Mouse (Mus musculus) liver, embryonic 13.5 days (tissue): ENCODE measurements around the gene Kmt2a. TPM values are rescaled to one million over a fixed set of nuclear protein-coding genes. Genes with fewer than 3 reads are reported as not detected.

Experiments
- ATAC-seq: fragments of 200-750 bp; cut with Nextera tagmentation; 2 replicates; pipeline ENCODE4 v1.8.0; 2017; ENCODE audit warnings: low read depth, mild to moderate bottlenecking, moderate number of reproducible peaks, moderate library complexity
- DNase-seq: peaks from one replicate; pipeline ENCODE4 v3.0.0; 2022
- H3K27ac ChIP-seq: fragments of 300-500 bp; sonication (generic); 2 replicates; pipeline ENCODE4 v1.5.1; 2015; ENCODE audit warnings: moderate library complexity, mild to moderate bottlenecking, inconsistent platforms
- H3K27me3 ChIP-seq: fragments of 300-500 bp; sonication (generic); 2 replicates; pipeline ENCODE4 v1.6.1; 2015; ENCODE audit warnings: mild to moderate bottlenecking, inconsistent platforms
- H3K36me3 ChIP-seq: fragments of 300-500 bp; sonication (generic); 2 replicates; pipeline ENCODE4 v1.6.1; 2015; ENCODE audit warnings: mild to moderate bottlenecking, inconsistent platforms
- H3K4me1 ChIP-seq: fragments of 300-500 bp; sonication (generic); replicated peaks from 2 replicates; pipeline ENCODE4 v1.6.1; 2015; ENCODE audit warnings: inconsistent platforms
- H3K4me2 ChIP-seq: fragments of 300-500 bp; sonication (generic); 2 replicates; pipeline ENCODE4 v1.6.1; 2015; ENCODE audit warnings: inconsistent platforms, mild to moderate bottlenecking, moderate library complexity
- H3K4me3 ChIP-seq: fragments of 300-500 bp; sonication (generic); replicated peaks from 2 replicates; pipeline ENCODE4 v1.5.1; 2015; ENCODE audit warnings: mild to moderate bottlenecking, inconsistent platforms
- H3K9ac ChIP-seq: fragments of 300-500 bp; sonication (generic); 2 replicates; pipeline ENCODE4 v1.6.1; 2015; ENCODE audit warnings: mild to moderate bottlenecking, inconsistent platforms
- H3K9me3 ChIP-seq: fragments of 300-500 bp; sonication (generic); replicated peaks from 2 replicates; pipeline ENCODE4 v1.6.1; 2016; ENCODE audit warnings: inconsistent platforms
- WGBS: fragments of 180-500 bp; shearing (Covaris S2); methylation state at CpG from one replicate; pipeline ENCODE4 v1.1.7; 2015; ENCODE audit not compliant: insufficient replicate concordance; 5-methylcytosine and 5-hydroxymethylcytosine counted together
- polyA plus RNA-seq: library from polyadenylated mRNA; unstranded; fragments of >200 nt; fragmentation: Nextera tagmentation; extraction: Ambion mirVana; gene quantifications from 2 replicates; pipeline ENCODE4 v1.2.1, GENCODE M21; 2015

Gene Kmt2a
- polyA plus RNA-seq, 1 experiment from 2014 or later: 3.8 TPM

- Histone ChIP-seq H3K9me3 (no peaks in the 10 kb centered on the region), H3K4me3 (peak overlapping the region; percentile 97), H3K4me1 (peaks cover 62% of the 10 kb centered on the region), H3K27me3 (peaks cover 8% of the 10 kb centered on the region), H3K36me3 (peaks cover 13% of the 10 kb centered on the region), H3K9ac (peak overlapping the region; percentile 93), H3K4me2 (peak overlapping the region; percentile 99), H3K27ac (peak overlapping the region; percentile 88)
- ATAC-seq: no peak
- peak; percentile 18 for DNase-seq
- under 1% methylated on average over 13 of the region's 13 CpGs for WGBS
These were observed 1.3 kb downstream of the Kmt2a start for GRCm38 (mm10) chr9:44879694-44880271.

- 12% methylated on average over 9 of the region's 9 CpGs for WGBS
- Histone ChIP-seq H3K4me3 (peak overlapping the region; percentile 97), H3K9ac (peak overlapping the region; percentile 93), H3K4me1 (peaks cover 70% of the 10 kb centered on the region), H3K36me3 (peaks cover 13% of the 10 kb centered on the region), H3K4me2 (peak overlapping the region; percentile 99), H3K9me3 (no peaks in the 10 kb centered on the region), H3K27ac (peak overlapping the region; percentile 88), H3K27me3 (peaks cover 8% of the 10 kb centered on the region)
- DNase-seq (no peak), ATAC-seq (no peak)
These were observed 2.2 kb downstream of the Kmt2a start for GRCm38 (mm10) chr9:44878776-44879500.

GRCm38 (mm10) chr9:44877686-44878085 is 3.4 kb downstream of the Kmt2a start:
- DNase-seq: no peak
- Histone ChIP-seq H3K36me3 (peaks cover 13% of the 10 kb centered on the region), H3K27ac (no peak overlapping the region), H3K4me3 (no peak overlapping the region), H3K9me3 (no peaks in the 10 kb centered on the region), H3K4me1 (peaks cover 68% of the 10 kb centered on the region), H3K9ac (no peak overlapping the region), H3K4me2 (no peak overlapping the region), H3K27me3 (0 out of 2 replicates have a peak, but pooled peaks cover 2% of the 10 kb centered on the region)
- no peak for ATAC-seq
- WGBS: 88% methylated on average over 7 of the region's 7 CpGs

- 82% methylated on average over 7 of the region's 7 CpGs for WGBS
- ATAC-seq (no peak), DNase-seq (no peak)
- Histone ChIP-seq H3K27ac (no peak overlapping the region), H3K4me3 (no peak overlapping the region), H3K4me2 (no peak overlapping the region), H3K36me3 (peaks cover 15% of the 10 kb centered on the region), H3K4me1 (peaks cover 67% of the 10 kb centered on the region), H3K9ac (no peak overlapping the region), H3K27me3 (no peaks in the 10 kb centered on the region), H3K9me3 (no peaks in the 10 kb centered on the region)
These were observed 5.6 kb downstream of the Kmt2a start for GRCm38 (mm10) chr9:44875476-44875875.

GRCm38 (mm10) chr9:44874198-44874597 is 6.9 kb downstream of the Kmt2a start:
- ATAC-seq: no peak
- no peak overlapping the region for H3K4me3 ChIP-seq
- H3K4me2 ChIP-seq: no peak overlapping the region
- H3K4me1 ChIP-seq: peaks cover 67% of the 10 kb centered on the region
- H3K27ac ChIP-seq: no peak overlapping the region
- H3K27me3 ChIP-seq: no peaks in the 10 kb centered on the region
- H3K9ac ChIP-seq: no peak overlapping the region
- peaks cover 16% of the 10 kb centered on the region for H3K36me3 ChIP-seq
- H3K9me3 ChIP-seq: no peaks in the 10 kb centered on the region
- DNase-seq: no peak

- DNase-seq (no peak), ATAC-seq (no peak)
- no peak overlapping the region for H3K9ac ChIP-seq
- 66% methylated on average over 5 of the region's 5 CpGs for WGBS
- no peaks in the 10 kb centered on the region for H3K27me3 ChIP-seq
- H3K4me2 ChIP-seq: no peak overlapping the region
- no peak overlapping the region for H3K4me3 ChIP-seq
- H3K4me1 ChIP-seq: peaks cover 65% of the 10 kb centered on the region
- H3K9me3 ChIP-seq: no peaks in the 10 kb centered on the region
- no peak overlapping the region for H3K27ac ChIP-seq
- peaks cover 16% of the 10 kb centered on the region for H3K36me3 ChIP-seq
These were observed 7.4 kb downstream of the Kmt2a start for GRCm38 (mm10) chr9:44873665-44874064.

GRCm38 (mm10) chr9:44868336-44869094 is 12.6 kb downstream of the Kmt2a start:
- H3K27me3 ChIP-seq: no peaks in the 10 kb centered on the region
- H3K4me2 ChIP-seq: no peak overlapping the region
- no peak overlapping the region for H3K27ac ChIP-seq
- WGBS: 74% methylated on average over 13 of the region's 13 CpGs
- peaks cover 21% of the 10 kb centered on the region for H3K36me3 ChIP-seq
- DNase-seq (no peak), ATAC-seq (no peak)
- no peak overlapping the region for H3K4me3 ChIP-seq
- no peaks in the 10 kb centered on the region for H3K9me3 ChIP-seq
- H3K9ac ChIP-seq: no peak overlapping the region
- peaks cover 45% of the 10 kb centered on the region for H3K4me1 ChIP-seq

GRCm38 (mm10) chr9:44867664-44868063 is 13.4 kb downstream of the Kmt2a start:
- 48% methylated on average over 3 of the region's 3 CpGs for WGBS
- H3K27me3 ChIP-seq: no peaks in the 10 kb centered on the region
- H3K9me3 ChIP-seq: no peaks in the 10 kb centered on the region
- peaks cover 21% of the 10 kb centered on the region for H3K36me3 ChIP-seq
- H3K4me3 ChIP-seq: no peak overlapping the region
- H3K27ac ChIP-seq: no peak overlapping the region
- H3K9ac ChIP-seq: no peak overlapping the region
- DNase-seq (no peak), ATAC-seq (no peak)
- peaks cover 48% of the 10 kb centered on the region for H3K4me1 ChIP-seq
- H3K4me2 ChIP-seq: no peak overlapping the region

GRCm38 (mm10) chr9:44866501-44867240 is 14.4 kb downstream of the Kmt2a start:
- ATAC-seq (no peak), DNase-seq (no peak)
- H3K4me1 ChIP-seq: peaks cover 58% of the 10 kb centered on the region
- H3K27me3 ChIP-seq: no peaks in the 10 kb centered on the region
- H3K27ac ChIP-seq: no peak overlapping the region
- peaks cover 30% of the 10 kb centered on the region for H3K36me3 ChIP-seq
- H3K4me3 ChIP-seq: no peak overlapping the region
- no peak overlapping the region for H3K9ac ChIP-seq
- 67% methylated on average over 9 of the region's 9 CpGs for WGBS
- H3K9me3 ChIP-seq: no peaks in the 10 kb centered on the region
- H3K4me2 ChIP-seq: no peak overlapping the region

- H3K9me3 ChIP-seq: no peaks in the 10 kb centered on the region
- H3K9ac ChIP-seq: no peak overlapping the region
- peaks cover 43% of the 10 kb centered on the region for H3K36me3 ChIP-seq
- H3K27ac ChIP-seq: peak overlapping the region; percentile 4; the same call in 1 of the 2 replicates
- H3K27me3 ChIP-seq: no peaks in the 10 kb centered on the region
- no peak for ATAC-seq
- H3K4me1 ChIP-seq: peaks cover 23% of the 10 kb centered on the region
- DNase-seq: no peak
- H3K4me2 ChIP-seq: no peak overlapping the region
- H3K4me3 ChIP-seq: no peak overlapping the region
These were observed 20.0 kb downstream of the Kmt2a start for GRCm38 (mm10) chr9:44861121-44861520.

- Histone ChIP-seq H3K36me3 (peaks cover 25% of the 10 kb centered on the region), H3K9ac (no peak overlapping the region)
- 87% methylated on average over 3 of the region's 3 CpGs for WGBS
These were observed 22.4 kb downstream of the Kmt2a start for GRCm38 (mm10) chr9:44858657-44859056.

More at GRCm38 (mm10) chr9:44858657-44859056, 22.4 kb downstream of the Kmt2a start:
- no peak overlapping the region for H3K4me2 ChIP-seq
- no peaks in the 10 kb centered on the region for H3K27me3 ChIP-seq
- no peaks in the 10 kb centered on the region for H3K9me3 ChIP-seq
- peaks cover 23% of the 10 kb centered on the region for H3K4me1 ChIP-seq
- no peak overlapping the region for H3K27ac ChIP-seq
- no peak for ATAC-seq
- no peak overlapping the region for H3K4me3 ChIP-seq
- DNase-seq: no peak
